In the genomic region with DNA sequence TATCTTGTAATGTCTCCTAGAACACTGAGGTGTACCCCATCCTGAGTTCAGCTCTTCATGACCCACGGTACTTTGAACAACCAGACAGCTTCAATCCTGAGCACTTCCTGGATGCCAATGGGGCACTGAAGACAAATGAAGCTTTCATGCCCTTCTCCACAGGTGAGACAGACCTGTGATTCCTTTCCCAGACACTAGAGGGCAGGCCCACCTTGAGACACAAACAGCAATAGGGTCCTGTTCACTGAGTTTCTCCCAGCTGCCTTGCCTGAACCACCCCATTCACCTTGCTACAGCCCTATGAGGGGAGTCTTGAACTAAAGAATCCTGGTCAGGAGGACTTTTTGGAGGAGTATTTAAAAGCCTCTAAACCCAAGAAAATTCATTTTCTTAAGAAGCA, we compare ENCODE assay signal across 13 mouse cellular contexts. TPM values are rescaled to one million over a fixed set of nuclear protein-coding genes. Genes with fewer than 3 reads are reported as not detected.
DNase-seq lines count a peak whose midpoint lies in the region; ATAC-seq and TF ChIP-seq lines count a peak whose summit lies in the region.
"Had no signal": no experiment of that assay in that cellular context is flagged by ENCODE, and none has a peak within 500 bp of the region (broad histone marks: within the 10 kb centered on the region; RNA-seq: fewer than 3 reads in every experiment).

No protein-coding gene starts in this region.

- no peaks in the 10 kb centered on the region for H3K27me3 ChIP-seq in forebrain, postnatal 0 days (ENCODE audit: insufficient read depth, low read length)
- no peaks in the 10 kb centered on the region for H3K27me3 ChIP-seq in forebrain, embryonic 12.5 days
- H3K27me3 ChIP-seq in midbrain, embryonic 10.5 days (ENCODE audit: low read depth, poor library complexity, severe bottlenecking) = no peaks in the 10 kb centered on the region
- no peaks in the 10 kb centered on the region for H3K27me3 ChIP-seq in midbrain, embryonic 16.5 days (ENCODE audit: control insufficient read depth, insufficient read depth, low read depth, low read length)
- H3K27me3 ChIP-seq: midbrain, embryonic 13.5 days had no signal

- TF ChIP-seq CTCF in forebrain, postnatal 0 days (IDR thresholded peaks at IDR 0.05; ENCODE audit: low read depth) = peak; percentile 30; the same call in 1 of the 2 replicates

- DNase-seq in forebrain, postnatal 0 days = no peak
- peak; percentile 13 for DNase-seq in midbrain, embryonic 10.5 days (ENCODE audit: low spot score)
- peak; percentile 7 for DNase-seq in embryo, embryonic 11 days
- DNase-seq in right cerebral cortex, postnatal 4 days = no peak
- DNase-seq: cerebellum, adult 11 months; retina, postnatal 1 day had no signal

- no peak overlapping the region for H3K27ac ChIP-seq in forebrain, postnatal 0 days (ENCODE audit: low read depth, low read length)
- H3K27ac ChIP-seq in forebrain, embryonic 12.5 days = no peak overlapping the region
- no peak overlapping the region for H3K27ac ChIP-seq in midbrain, embryonic 10.5 days (replicated peaks)
- no peak overlapping the region for H3K27ac ChIP-seq in midbrain, embryonic 16.5 days (ENCODE audit: low read length)
- H3K27ac ChIP-seq: midbrain, embryonic 13.5 days had no signal

- H3K36me3 ChIP-seq in forebrain, postnatal 0 days (ENCODE audit: insufficient read depth) = no peaks in the 10 kb centered on the region
- H3K36me3 ChIP-seq in forebrain, embryonic 12.5 days (replicated peaks) = no peaks in the 10 kb centered on the region
- no peaks in the 10 kb centered on the region for H3K36me3 ChIP-seq in midbrain, embryonic 10.5 days
- H3K36me3 ChIP-seq in midbrain, embryonic 16.5 days (ENCODE audit: control insufficient read depth, insufficient read depth, low read length) = peaks cover 3% of the 10 kb centered on the region; the same call in 1 of the 2 replicates
- H3K36me3 ChIP-seq: midbrain, embryonic 13.5 days had no signal

- no peak for ATAC-seq in forebrain, postnatal 0 days
- no peak for ATAC-seq in forebrain, embryonic 12.5 days (ENCODE audit: low FRiP score)
- ATAC-seq in midbrain, embryonic 16.5 days = no peak
- 0 out of 2 replicates have a peak, but pooled peaks have one; percentile 29 for ATAC-seq in megakaryocyte progenitor cell, adult 5-6 weeks (replicated peaks; ENCODE audit: poor library complexity)
- ATAC-seq in megakaryocyte, adult 5-6 weeks (ENCODE audit: poor library complexity, severe bottlenecking) = no peak
- ATAC-seq: midbrain, embryonic 13.5 days had no signal

- no peak overlapping the region for H3K4me3 ChIP-seq in forebrain, postnatal 0 days (ENCODE audit: low read depth, low read length)
- H3K4me3 ChIP-seq in forebrain, embryonic 12.5 days (replicated peaks) = no peak overlapping the region
- H3K4me3 ChIP-seq in midbrain, embryonic 10.5 days = no peak overlapping the region
- no peak overlapping the region for H3K4me3 ChIP-seq in midbrain, embryonic 16.5 days (ENCODE audit: low read depth, low read length)
- H3K4me3 ChIP-seq: midbrain, embryonic 13.5 days had no signal

- no peak overlapping the region for H3K4me2 ChIP-seq in forebrain, postnatal 0 days (ENCODE audit: low read depth)
- no peak overlapping the region for H3K4me2 ChIP-seq in forebrain, embryonic 12.5 days
- H3K4me2 ChIP-seq in midbrain, embryonic 16.5 days (ENCODE audit: low read length) = no peak overlapping the region
- H3K4me2 ChIP-seq: midbrain, embryonic 13.5 days had no signal

- H3K9ac ChIP-seq in forebrain, postnatal 0 days = no peak overlapping the region
- no peak overlapping the region for H3K9ac ChIP-seq in forebrain, embryonic 12.5 days
- no peak overlapping the region for H3K9ac ChIP-seq in midbrain, embryonic 16.5 days (ENCODE audit: low read depth, low read length)
- H3K9ac ChIP-seq: midbrain, embryonic 13.5 days had no signal

- 70% methylated on average over 1 of the region's 1 CpGs for WGBS in forebrain, postnatal 0 days
- WGBS in forebrain, embryonic 12.5 days = 66% methylated on average over 1 of the region's 1 CpGs
- WGBS in midbrain, embryonic 10.5 days = 60% methylated on average over 1 of the region's 1 CpGs
- WGBS in midbrain, embryonic 16.5 days = 52% methylated on average over 1 of the region's 1 CpGs

- no peaks in the 10 kb centered on the region for H3K4me1 ChIP-seq in forebrain, postnatal 0 days (ENCODE audit: insufficient read depth)
- H3K4me1 ChIP-seq in forebrain, embryonic 12.5 days = no peaks in the 10 kb centered on the region
- no peaks in the 10 kb centered on the region for H3K4me1 ChIP-seq in midbrain, embryonic 10.5 days
- no peaks in the 10 kb centered on the region for H3K4me1 ChIP-seq in midbrain, embryonic 16.5 days (ENCODE audit: control insufficient read depth, insufficient read depth, low read length)
- H3K4me1 ChIP-seq: midbrain, embryonic 13.5 days had no signal

- H3K9me3 ChIP-seq in forebrain, postnatal 0 days (ENCODE audit: low read length) = no peaks in the 10 kb centered on the region
- no peaks in the 10 kb centered on the region for H3K9me3 ChIP-seq in forebrain, embryonic 12.5 days
- H3K9me3 ChIP-seq in midbrain, embryonic 10.5 days (replicated peaks) = 0 out of 2 replicates have a peak, but pooled peaks cover 3% of the 10 kb centered on the region
- no peaks in the 10 kb centered on the region; the same call in 1 of the 2 replicates for H3K9me3 ChIP-seq in midbrain, embryonic 16.5 days (replicated peaks; ENCODE audit: control insufficient read depth, low read length, poor library complexity, severe bottlenecking)

RNA-seq across cellular contexts. Expression of a gene that starts 10.1 kb away (rescaled TPM):
- total RNA-seq in forebrain, postnatal 0 days (2014; rRNA removed) = not detected in 2 replicates
- polyA plus RNA-seq in forebrain, postnatal 0 days (2015; fragmentation: Nextera tagmentation; extraction: Ambion mirVana) = 0.23 and 0.34 TPM in 2 replicates
- 0.06 and 0.09 TPM in 2 replicates for polyA plus RNA-seq in forebrain, embryonic 12.5 days (2016; fragmentation: Nextera tagmentation; extraction: Ambion mirVana)
- polyA plus RNA-seq in midbrain, embryonic 10.5 days (2016; fragmentation: Nextera tagmentation; extraction: Ambion mirVana) = not detected in 2 replicates
- polyA plus RNA-seq in midbrain, embryonic 16.5 days (2015; fragmentation: Nextera tagmentation; extraction: Ambion mirVana) = 0.93 and 1.0 TPM in 2 replicates
- total RNA-seq in megakaryocyte progenitor cell, adult 5-6 weeks (2015) = not detected in 2 replicates
- total RNA-seq in megakaryocyte progenitor cell, adult 5-6 weeks (2017) = not detected in 2 replicates
- not detected in 2 replicates for total RNA-seq in megakaryocyte, adult 5-6 weeks (2015)
- not detected in 2 replicates for total RNA-seq in megakaryocyte, adult 5-6 weeks (2017)
- polyA plus RNA-seq: gonadal fat pad, adult 2 months; limb, embryonic 11.5 days had no signal

RNA-seq across cellular contexts. Expression of a gene that starts 41.6 kb away (rescaled TPM):
- 0.15 TPM in 1 of 2 replicates, not detected in the other for total RNA-seq in forebrain, postnatal 0 days (2014; rRNA removed)
- polyA plus RNA-seq in forebrain, postnatal 0 days (2015; fragmentation: Nextera tagmentation; extraction: Ambion mirVana) = 0.24 TPM in 1 of 2 replicates, not detected in the other
- polyA plus RNA-seq in forebrain, embryonic 12.5 days (2016; fragmentation: Nextera tagmentation; extraction: Ambion mirVana) = 0.10 and 0.27 TPM in 2 replicates
- not detected in 2 replicates for polyA plus RNA-seq in midbrain, embryonic 10.5 days (2016; fragmentation: Nextera tagmentation; extraction: Ambion mirVana)
- polyA plus RNA-seq in midbrain, embryonic 16.5 days (2015; fragmentation: Nextera tagmentation; extraction: Ambion mirVana) = not detected in 2 replicates
- not detected in 2 replicates for total RNA-seq in megakaryocyte progenitor cell, adult 5-6 weeks (2015)
- total RNA-seq in megakaryocyte progenitor cell, adult 5-6 weeks (2017) = not detected in 2 replicates
- not detected in 2 replicates for total RNA-seq in megakaryocyte, adult 5-6 weeks (2015)
- not detected in 2 replicates for total RNA-seq in megakaryocyte, adult 5-6 weeks (2017)
- polyA plus RNA-seq: gonadal fat pad, adult 2 months; limb, embryonic 11.5 days; midbrain, embryonic 13.5 days had no signal

Comparison
In these comparisons a context has a peak if more than half of its experiments do, and no peak if none do; other contexts are left out.
1. DNase-seq: peak in midbrain, embryonic 10.5 days (single experiment) and embryo, embryonic 11 days (single experiment); none in forebrain, postnatal 0 days (single experiment) and right cerebral cortex, postnatal 4 days (single experiment).